Mouse (Mus musculus): ENCODE results near the gene Cebpg.

Gene Cebpg

GRCm38 (mm10) chr7:35006661-35007060 is 49.7 kb downstream of the Cebpg start:
- POLR2A ChIA-PET, result interaction anchor here in 1 of 4 experiments (0.6 to 1.6 kb wide), 2 partner anchors 8 to 73 kb away, joined by 3 read pairs; no protein-coding TSS in a partner anchor
- CTCF ChIA-PET, result interaction anchor here in 3 of 4 experiments (0.6 to 2.2 kb wide), 6 partner anchors 15 to 414 kb away, joined by 3 to 13 read pairs (median 3); no protein-coding TSS in a partner anchor

- ChIA-PET POLR2A (interaction anchor here in 1 of 4 experiments (0.6 to 1.2 kb wide), 2 partner anchors 12 to 203 kb away, joined by 3 read pairs; no protein-coding TSS in a partner anchor), CTCF (interaction anchor here (0.6 to 2.1 kb wide), 14 partner anchors 9 to 262 kb away, joined by 3 to 9 read pairs (median 3); no protein-coding TSS in a partner anchor)
Measured at GRCm38 (mm10) chr7:35003171-35003737, 53.1 kb downstream of the Cebpg start.

- CTCF ChIA-PET, result interaction anchor here (0.5 to 1.9 kb wide), 15 partner anchors 12 to 1171 kb away, joined by 3 to 10 read pairs (median 3); no protein-coding TSS in a partner anchor
- POLR2A ChIA-PET, result no interaction called here
Measured at GRCm38 (mm10) chr7:35000839-35001238, 55.5 kb downstream of the Cebpg start.

All from embryonic stem cell, embryonic (primary cell).